Mouse (Mus musculus): ENCODE measurements around the gene Dgke.
A peak's percentile ranks its signal among the peaks of the same experiment; 100 is the strongest.
"Not testable (repeated sequence)": the region's sequence is repeated elsewhere in the genome, so short reads cannot be mapped to it uniquely, and the experiment has no call there.

The Dgke gene

GRCm38 (mm10) chr11:89003078-89003477 lies 63.6 kb downstream of the Dgke start:
- peak; percentile 54 for DNase-seq (ENCODE audit: low read depth, low spot score)

GRCm38 (mm10) chr11:89002621-89003020 lies 64.0 kb downstream of the Dgke start:
- no peak for DNase-seq (ENCODE audit: low read depth, low spot score)

GRCm38 (mm10) chr11:89002068-89002467 lies 64.6 kb downstream of the Dgke start:
- DNase-seq (ENCODE audit: low read depth, low spot score) = no peak

- DNase-seq (ENCODE audit: low read depth, low spot score) = peak; percentile 61
Observed at GRCm38 (mm10) chr11:89001569-89001968, 65.1 kb downstream of the Dgke start.

- no peak for DNase-seq (ENCODE audit: low read depth, low spot score)
Observed at GRCm38 (mm10) chr11:89000527-89000819, 66.2 kb downstream of the Dgke start.

- DNase-seq (ENCODE audit: low read depth, low spot score) = peak; percentile 44
Observed at GRCm38 (mm10) chr11:88999723-89000526, 66.7 kb downstream of the Dgke start.

- DNase-seq (ENCODE audit: low read depth, low spot score) = peak; percentile 96
Observed at GRCm38 (mm10) chr11:88998974-88999722, 67.5 kb downstream of the Dgke start, which contains the start of gene Trim25. Gene Trim25 (plus strand): TSS chr11:88999376.

GRCm38 (mm10) chr11:88998406-88998805 lies 68.2 kb downstream of the Dgke start:
- DNase-seq (ENCODE audit: low read depth, low spot score) = peak; percentile 53

GRCm38 (mm10) chr11:88997343-88997742 lies 69.3 kb downstream of the Dgke start:
- DNase-seq (ENCODE audit: low read depth, low spot score) = not testable (repeated sequence)

GRCm38 (mm10) chr11:88996427-88996826 lies 70.2 kb downstream of the Dgke start:
- peak; percentile 91 for DNase-seq (ENCODE audit: low read depth, low spot score)

GRCm38 (mm10) chr11:88995616-88996015 lies 71.0 kb downstream of the Dgke start:
- DNase-seq (ENCODE audit: low read depth, low spot score) = peak; percentile 88

- no peak for DNase-seq (ENCODE audit: low read depth, low spot score)
Observed at GRCm38 (mm10) chr11:88994492-88994891, 72.2 kb downstream of the Dgke start.

GRCm38 (mm10) chr11:88993625-88994024 lies 73.0 kb downstream of the Dgke start:
- peak; percentile 99 for DNase-seq (ENCODE audit: low read depth, low spot score)

- DNase-seq (ENCODE audit: low read depth, low spot score) = no peak
Observed at GRCm38 (mm10) chr11:88993186-88993585, 73.5 kb downstream of the Dgke start.

GRCm38 (mm10) chr11:88989530-88989929 lies 77.1 kb downstream of the Dgke start:
- peak; percentile 89 for DNase-seq (ENCODE audit: low read depth, low spot score)

GRCm38 (mm10) chr11:88988956-88989355 lies 77.7 kb downstream of the Dgke start:
- DNase-seq (ENCODE audit: low read depth, low spot score) = no peak

- peak; percentile 54 for DNase-seq (ENCODE audit: low read depth, low spot score)
Observed at GRCm38 (mm10) chr11:88986616-88987015, 80.0 kb downstream of the Dgke start.

Data from R1 (cell line).